Mouse (Mus musculus) erythroblast, embryonic 14.5 days (primary cell): ENCODE results near the gene Itfg2.

Experiments
- GATA1 ChIP-seq: IDR thresholded peaks from 2 replicates; pipeline ENCODE4 v1.6.1; 2012; ENCODE audit warnings: low read length, inconsistent platforms, mixed read lengths
- TAL1 ChIP-seq: IDR thresholded peaks from 3 replicates; pipeline ENCODE4 v1.6.1; 2012; ENCODE audit warnings: low read length, inconsistent platforms, mixed read lengths

- TF ChIP-seq GATA1 (no peak), TAL1 (no peak)
These were observed 21.2 kb upstream of the Itfg2 start for GRCm38 (mm10) chr6:128445761-128446535.
